Mouse (Mus musculus) thymus, adult 2 months (tissue): Measurements from ENCODE around the gene Plekhm1. TPM values are rescaled to one million over a fixed set of nuclear protein-coding genes. Genes with fewer than 3 reads are reported as not detected.

Experiments used
- DNase-seq: peaks from one replicate; pipeline ENCODE4 v3.0.0; 2021
- H3K27ac ChIP-seq: fragments of 200-500 bp; 2 replicates; pipeline ENCODE4 v1.5.1; 2012; ENCODE audit warnings: low read length, control low read depth; ENCODE audit not compliant: control insufficient read depth, insufficient read depth
- H3K27me3 ChIP-seq: fragments of 200-500 bp; 2 replicates; pipeline ENCODE4 v1.6.1; 2012; ENCODE audit warnings: mild to moderate bottlenecking, low read length, moderate library complexity, mixed read lengths; ENCODE audit not compliant: control insufficient read depth, insufficient read depth
- H3K36me3 ChIP-seq: fragments of 200-500 bp; 2 replicates; pipeline ENCODE4 v1.6.1; 2012; ENCODE audit warnings: mild to moderate bottlenecking, low read length, moderate library complexity; ENCODE audit not compliant: control insufficient read depth, insufficient read depth
- H3K4me1 ChIP-seq: fragments of 200-500 bp; replicated peaks from 2 replicates; pipeline ENCODE4 v1.6.1; 2012; ENCODE audit warnings: low read length; ENCODE audit not compliant: control insufficient read depth, insufficient read depth
- H3K4me3 ChIP-seq: fragments of 200-500 bp; 2 replicates; pipeline ENCODE4 v1.5.1; 2012; ENCODE audit warnings: mild to moderate bottlenecking, low read length, control low read depth, moderate library complexity; ENCODE audit not compliant: control insufficient read depth, insufficient read depth
- CTCF ChIP-seq: fragments of 200-500 bp; IDR thresholded peaks from 2 replicates; pipeline ENCODE4 v1.5.1; 2012; ENCODE audit warnings: mild to moderate bottlenecking, control low read depth, low read length, moderate library complexity, borderline replicate concordance; ENCODE audit not compliant: control insufficient read depth, poor library complexity, insufficient read depth; ENCODE audit errors: extremely low read depth
- POLR2A ChIP-seq: fragments of 200-500 bp; IDR thresholded peaks from 2 replicates; pipeline ENCODE4 v1.6.1; 2012; ENCODE audit warnings: mild to moderate bottlenecking, low read length, control low read depth, moderate library complexity; ENCODE audit not compliant: control insufficient read depth, poor library complexity, insufficient read depth; ENCODE audit errors: extremely low read depth
- WGBS: fragments of 180-500 bp; shearing (Covaris S2); methylation state at CpG from one replicate; pipeline ENCODE4 v1.1.7; 2018; 5-methylcytosine and 5-hydroxymethylcytosine counted together
- polyA plus RNA-seq: library from polyadenylated mRNA; depleted of rRNA; stranded (reverse); fragments of >200 nt; gene quantifications from 2 replicates; pipeline ENCODE4 v1.2.3, GENCODE M21; 2012

The Plekhm1 gene
- polyA plus RNA-seq, 1 experiment: 43.6 TPM

DNA sequence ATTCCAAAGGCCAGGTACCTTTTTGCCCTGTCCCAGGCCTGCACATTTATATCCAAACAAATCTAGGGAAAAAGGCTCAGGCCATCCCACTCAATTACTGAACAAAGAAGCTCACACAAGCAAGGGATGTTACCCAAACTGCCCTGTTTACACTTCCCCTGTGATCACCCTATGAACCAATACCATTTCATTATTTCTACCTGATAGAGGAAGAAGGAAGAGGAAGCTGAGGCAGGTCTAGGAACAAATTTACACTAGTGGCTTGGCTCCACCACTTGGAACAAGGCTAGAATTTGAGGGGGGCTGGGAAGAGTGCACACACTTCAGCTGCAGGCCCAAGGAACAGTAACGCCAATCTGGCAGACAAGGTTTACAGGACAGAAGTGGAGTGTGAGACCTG lies 6.7 kb downstream of the Plekhm1 start:
- Histone ChIP-seq H3K36me3 (no peaks in the 10 kb centered on the region; the same call in 1 of the 2 replicates), H3K4me1 (no peaks in the 10 kb centered on the region), H3K27me3 (no peaks in the 10 kb centered on the region), H3K4me3 (no peak overlapping the region), H3K27ac (no peak overlapping the region)
- TF ChIP-seq POLR2A: no peak
- DNase-seq: no peak
- 93% methylated on average over 1 of the region's 1 CpGs for WGBS

DNA sequence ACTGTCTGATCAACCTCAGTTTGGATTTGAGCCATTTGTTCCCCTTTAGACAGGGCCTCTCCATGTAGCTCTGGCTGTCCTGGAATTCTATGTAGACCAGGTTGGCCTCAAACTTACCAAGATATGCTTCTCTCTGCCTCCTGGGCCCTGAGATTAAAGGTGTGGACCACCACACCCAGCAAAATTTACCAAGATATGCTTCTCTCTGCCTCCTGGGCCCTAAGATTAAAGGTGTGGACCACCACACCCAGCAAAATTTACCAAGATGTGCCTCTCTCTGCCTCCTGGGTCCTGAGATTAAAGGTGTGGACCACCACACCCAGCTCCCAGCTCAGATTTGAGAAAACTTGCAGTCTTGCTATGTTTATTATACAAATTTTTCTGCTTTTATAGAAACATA lies 7.9 kb downstream of the Plekhm1 start:
- no peak overlapping the region for H3K27ac ChIP-seq
- H3K36me3 ChIP-seq: no peaks in the 10 kb centered on the region; the same call in 1 of the 2 replicates
- DNase-seq: no peak
- no peaks in the 10 kb centered on the region for H3K27me3 ChIP-seq
- no peaks in the 10 kb centered on the region for H3K4me1 ChIP-seq
- TF ChIP-seq CTCF (no peak), POLR2A (no peak)
- no peak overlapping the region for H3K4me3 ChIP-seq

DNA sequence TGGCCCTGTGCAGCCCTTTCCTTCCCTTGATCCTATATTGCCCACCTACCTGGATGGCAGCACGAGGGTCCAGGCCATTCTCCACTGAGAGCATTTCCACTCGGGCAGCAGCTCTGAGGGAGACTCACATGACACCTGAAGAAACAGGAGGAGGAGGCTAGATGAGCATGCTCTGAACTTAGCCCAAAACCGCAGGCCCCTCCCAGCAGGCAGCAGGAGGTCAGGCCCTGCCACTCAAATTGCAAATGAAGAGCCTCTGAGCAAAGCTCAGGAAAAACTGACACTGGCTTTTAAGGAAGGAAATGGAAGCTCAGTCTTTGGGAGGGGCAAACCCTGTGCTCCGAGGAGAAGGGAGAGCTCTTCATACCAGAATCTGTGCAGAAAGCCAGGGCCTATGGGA lies 8.7 kb downstream of the Plekhm1 start:
- no peaks in the 10 kb centered on the region for H3K4me1 ChIP-seq
- H3K27me3 ChIP-seq: no peaks in the 10 kb centered on the region
- WGBS: 79% methylated on average over 4 of the region's 4 CpGs
- TF ChIP-seq CTCF (no peak), POLR2A (no peak)
- no peak overlapping the region for H3K27ac ChIP-seq
- H3K4me3 ChIP-seq: no peak overlapping the region
- H3K36me3 ChIP-seq: no peaks in the 10 kb centered on the region; the same call in 1 of the 2 replicates
- peak; percentile 13 for DNase-seq

- WGBS: 93% methylated on average over 5 of the region's 5 CpGs
Measured at GRCm38 (mm10) chr11:103402738-103403137, 9.7 kb downstream of the Plekhm1 start.

DNA sequence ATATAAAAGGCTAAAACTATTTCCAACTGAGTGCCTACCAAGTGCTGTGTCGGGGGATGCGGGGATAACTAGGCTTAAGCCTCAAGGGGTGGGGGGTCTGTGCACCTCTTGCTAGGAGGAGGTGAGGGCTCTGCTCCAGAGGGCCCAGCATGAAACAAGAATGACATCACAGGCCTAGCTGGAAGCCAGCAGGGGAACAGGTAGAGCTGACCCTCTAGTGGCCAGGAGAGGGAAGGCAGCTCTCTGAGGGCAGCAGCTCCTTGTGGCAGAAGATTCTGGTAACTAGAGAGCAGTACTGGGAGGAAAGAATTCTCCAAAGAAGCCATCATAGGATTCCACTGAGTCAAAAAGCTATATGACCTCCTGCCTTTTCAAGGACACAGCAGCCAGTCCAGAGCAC lies 10.3 kb downstream of the Plekhm1 start:
- Histone ChIP-seq H3K27ac (no peak overlapping the region), H3K4me1 (no peaks in the 10 kb centered on the region), H3K36me3 (no peaks in the 10 kb centered on the region; the same call in 1 of the 2 replicates), H3K27me3 (no peaks in the 10 kb centered on the region), H3K4me3 (no peak overlapping the region)
- TF ChIP-seq CTCF (peak; percentile 83; the same call in 1 of the 2 replicates), POLR2A (no peak)
- peak; percentile 70 for DNase-seq
- 87% methylated on average over 2 of the region's 2 CpGs for WGBS

More at GRCm38 (mm10) chr11:103402738-103403137, 9.7 kb downstream of the Plekhm1 start:
- Histone ChIP-seq H3K27me3 (no peaks in the 10 kb centered on the region), H3K36me3 (no peaks in the 10 kb centered on the region; the same call in 1 of the 2 replicates), H3K27ac (no peak overlapping the region), H3K4me1 (no peaks in the 10 kb centered on the region), H3K4me3 (no peak overlapping the region)
- DNase-seq: no peak
- TF ChIP-seq POLR2A (no peak), CTCF (no peak)

GRCm38 (mm10) chr11:103399986-103400385 lies 12.5 kb downstream of the Plekhm1 start:
- no peak overlapping the region for H3K4me3 ChIP-seq
- H3K27me3 ChIP-seq: no peaks in the 10 kb centered on the region
- H3K27ac ChIP-seq: no peak overlapping the region
- TF ChIP-seq CTCF: no peak
- TF ChIP-seq POLR2A: no peak
- H3K36me3 ChIP-seq: peaks cover 20% of the 10 kb centered on the region
- 95% methylated on average over 4 of the region's 4 CpGs for WGBS
- no peaks in the 10 kb centered on the region for H3K4me1 ChIP-seq
- DNase-seq: no peak

DNA sequence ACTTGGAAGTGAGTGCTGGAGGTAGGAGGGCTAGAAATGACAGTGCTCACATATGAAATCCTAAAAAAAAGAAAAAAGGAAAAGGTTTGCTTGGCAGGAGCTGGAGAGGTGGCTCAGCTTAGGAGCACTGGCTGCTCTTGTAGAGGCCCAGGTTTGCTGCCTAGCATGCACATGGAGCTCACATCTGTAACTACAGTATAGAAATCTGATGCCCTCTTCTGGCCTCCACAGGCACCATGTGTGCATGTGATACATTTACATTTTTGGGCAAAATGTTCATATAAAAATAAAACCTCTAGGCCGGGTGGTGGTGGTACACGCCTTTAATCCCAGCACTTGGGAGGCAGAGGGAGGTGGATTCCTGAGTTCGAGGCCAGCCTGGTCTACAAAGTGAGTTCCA lies 13.4 kb downstream of the Plekhm1 start:
- Histone ChIP-seq H3K4me1 (no peaks in the 10 kb centered on the region), H3K27me3 (no peaks in the 10 kb centered on the region), H3K4me3 (no peak overlapping the region), H3K36me3 (peaks cover 29% of the 10 kb centered on the region), H3K27ac (no peak overlapping the region)
- 78% methylated on average over 3 of the region's 3 CpGs for WGBS
- TF ChIP-seq CTCF (no peak), POLR2A (no peak)
- DNase-seq: peak; percentile 27
